Mouse (Mus musculus) limb, embryonic 11.5 days (tissue): Measurements from ENCODE around the gene Gm28051. TPM values are rescaled to one million over a fixed set of nuclear protein-coding genes. Genes with fewer than 3 reads are reported as not detected.
A peak's percentile ranks its signal among the peaks of the same experiment; 100 is the strongest.

Experiments
- ATAC-seq: fragments of 200-750 bp; cut with Nextera tagmentation; 2 replicates; pipeline ENCODE4 v1.8.0; 2017; ENCODE audit warnings: low read depth; ENCODE audit not compliant: insufficient number of reproducible peaks, low FRiP score, low TSS enrichment
- DNase-seq: peaks from one replicate; pipeline ENCODE4 v3.0.0-alpha.2; 2015; ENCODE audit warnings: low spot score
- H3K27ac ChIP-seq: fragments of 300-500 bp; sonication (generic); replicated peaks from 2 replicates; pipeline ENCODE4 v1.5.1; 2014; ENCODE audit warnings: low read depth, mild to moderate bottlenecking, low read length
- H3K27me3 ChIP-seq: fragments of 300-500 bp; sonication (generic); 2 replicates; pipeline ENCODE4 v1.6.1; 2014; ENCODE audit warnings: mild to moderate bottlenecking, low read length, mixed read lengths; ENCODE audit not compliant: control insufficient read depth, insufficient read depth
- H3K36me3 ChIP-seq: fragments of 300-500 bp; sonication (generic); 2 replicates; pipeline ENCODE4 v1.6.1; 2014; ENCODE audit warnings: mild to moderate bottlenecking, low read length, moderate library complexity, mixed read lengths; ENCODE audit not compliant: control insufficient read depth, insufficient read depth
- H3K4me1 ChIP-seq: fragments of 300-500 bp; sonication (generic); 2 replicates; pipeline ENCODE4 v1.6.1; 2014; ENCODE audit warnings: low read length, mixed read lengths; ENCODE audit not compliant: control insufficient read depth, insufficient read depth
- H3K4me2 ChIP-seq: fragments of 300-500 bp; sonication (generic); 2 replicates; pipeline ENCODE4 v1.6.1; 2014; ENCODE audit warnings: low read depth, mild to moderate bottlenecking, moderate library complexity; ENCODE audit not compliant: severe bottlenecking
- H3K4me3 ChIP-seq: fragments of 300-500 bp; sonication (generic); 2 replicates; pipeline ENCODE4 v1.5.1; 2014; ENCODE audit warnings: low read depth, low read length
- H3K9ac ChIP-seq: fragments of 300-500 bp; sonication (generic); 2 replicates; pipeline ENCODE4 v1.6.1; 2014; ENCODE audit warnings: mild to moderate bottlenecking, low read length
- H3K9me3 ChIP-seq: fragments of 300-500 bp; sonication (generic); 2 replicates; pipeline ENCODE4 v1.6.1; 2016; ENCODE audit warnings: low read length; ENCODE audit not compliant: control insufficient read depth
- WGBS: fragments of 180-500 bp; shearing (Covaris S2); extraction: QIAGEN DNeasy Blood & Tissue Kit; methylation state at CpG from one replicate; pipeline ENCODE4 v1.1.7; 2014; 5-methylcytosine and 5-hydroxymethylcytosine counted together
- polyA plus RNA-seq: library from polyadenylated mRNA; unstranded; fragments of >200 nt; fragmentation: Nextera tagmentation; extraction: Ambion mirVana; gene quantifications from 2 replicates; pipeline ENCODE4 v1.2.1, GENCODE M21; 2014

Gm28051 gene
- polyA plus RNA-seq, 1 experiment from 2014 or later = 0.40 TPM

DNA sequence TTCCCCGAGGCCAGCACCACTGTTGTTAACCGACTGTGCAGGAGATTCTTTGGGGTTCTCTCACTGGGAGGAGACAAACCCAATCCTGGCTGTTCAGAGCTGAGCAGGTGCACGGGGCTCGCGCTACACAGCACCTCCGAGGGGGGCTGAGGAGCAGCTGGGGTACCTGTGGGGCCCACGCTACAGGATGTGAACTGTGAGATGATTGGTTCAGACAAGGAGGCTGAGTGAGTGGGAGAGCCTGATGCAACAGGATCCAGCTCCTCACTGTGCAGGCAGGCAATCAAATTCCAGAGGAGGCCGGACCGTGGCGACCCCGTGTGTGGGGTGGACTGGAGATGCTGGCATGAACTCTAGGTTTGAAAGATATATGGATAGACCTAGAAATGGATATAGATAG is 35.1 kb downstream of the Gm28051 start:
- Histone ChIP-seq H3K27ac (no peak overlapping the region), H3K36me3 (no peaks in the 10 kb centered on the region), H3K4me2 (no peak overlapping the region), H3K4me3 (no peak overlapping the region), H3K4me1 (no peaks in the 10 kb centered on the region), H3K9ac (no peak overlapping the region), H3K9me3 (no peaks in the 10 kb centered on the region), H3K27me3 (no peaks in the 10 kb centered on the region)
- 60% methylated on average over 11 of the region's 11 CpGs for WGBS
- DNase-seq = no peak
- ATAC-seq = no peak

DNA sequence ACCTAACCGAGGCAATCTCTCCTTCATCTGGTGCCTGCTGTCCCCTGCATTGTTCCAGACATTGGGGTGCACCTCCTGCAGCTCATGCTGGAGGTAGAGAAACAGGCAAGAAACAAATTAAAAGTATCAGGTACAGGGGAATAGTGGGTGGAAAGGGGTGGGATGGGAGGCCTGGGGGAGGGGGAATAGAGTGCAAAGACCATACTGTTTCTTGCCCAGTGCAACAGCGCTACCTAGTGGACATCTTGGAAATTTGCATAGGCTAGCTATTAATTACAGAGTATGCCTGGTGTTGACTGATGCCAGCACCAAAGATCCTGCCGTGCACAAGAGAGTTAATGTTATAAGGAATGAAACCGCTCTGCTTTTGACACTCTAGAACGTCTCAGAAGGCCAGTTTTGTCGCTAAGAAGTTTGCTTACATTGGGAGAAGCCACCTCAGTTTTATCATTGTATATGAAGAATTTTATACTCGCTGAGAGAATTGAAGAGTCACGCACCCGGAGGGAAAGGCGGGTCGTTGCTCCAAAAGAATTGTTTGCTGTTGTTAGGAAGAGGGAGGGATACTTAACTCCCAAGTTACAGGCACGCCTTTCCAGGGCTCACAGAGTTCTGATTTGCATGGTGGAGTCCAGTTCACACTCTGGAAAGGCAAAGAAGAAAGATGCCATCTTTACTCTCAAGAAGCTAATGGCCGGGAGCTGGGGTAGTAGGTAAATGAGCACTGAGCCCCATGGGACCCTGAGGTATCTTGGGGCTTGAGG is 37.8 kb downstream of the Gm28051 start:
- ATAC-seq (peak; percentile 45; the same call in 1 of the 2 replicates), DNase-seq (peak; percentile 78)
- Histone ChIP-seq H3K27ac (no peak overlapping the region), H3K9me3 (no peaks in the 10 kb centered on the region), H3K4me1 (no peaks in the 10 kb centered on the region), H3K4me3 (no peak overlapping the region), H3K9ac (no peak overlapping the region), H3K4me2 (0 out of 2 replicates have a peak overlapping the region, but pooled peaks have one; percentile 22), H3K27me3 (no peaks in the 10 kb centered on the region), H3K36me3 (no peaks in the 10 kb centered on the region)
- 35% methylated on average over 13 of the region's 13 CpGs for WGBS

DNA sequence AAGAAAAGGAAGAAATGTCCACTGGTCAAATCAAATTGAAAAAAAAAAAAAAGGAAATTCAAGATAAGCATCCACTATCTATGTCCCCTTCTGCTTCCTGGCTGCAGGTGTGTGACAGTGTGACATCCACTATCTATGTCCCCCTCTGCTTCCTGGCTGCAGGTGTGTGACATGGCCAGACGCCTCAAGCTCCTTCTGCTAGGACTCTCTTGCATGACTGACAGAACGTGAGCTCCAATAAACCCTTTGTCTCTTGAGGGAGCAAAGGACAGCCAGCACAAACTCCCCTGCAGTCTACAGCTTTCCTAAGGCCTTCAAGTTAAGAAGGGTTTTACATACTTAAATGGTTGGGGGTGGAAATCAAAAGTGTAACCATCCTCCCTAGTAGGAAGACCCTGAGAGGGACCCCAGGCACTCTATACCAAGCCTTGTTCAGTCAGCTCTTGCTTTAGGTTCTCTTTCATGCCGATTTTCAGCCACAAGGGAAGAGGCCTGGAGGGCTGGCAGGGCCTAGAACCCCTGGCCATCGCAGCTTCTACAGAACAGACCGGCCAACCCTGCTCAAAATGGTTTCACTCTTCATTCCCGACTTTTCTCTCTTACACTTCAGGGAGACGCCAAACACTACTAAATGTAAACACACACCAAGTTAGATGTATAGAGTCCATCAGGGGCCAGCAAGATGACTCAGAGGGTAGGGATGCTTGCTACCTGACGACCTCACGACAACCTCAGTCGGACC is 42.7 kb downstream of the Gm28051 start:
- H3K4me2 ChIP-seq = no peak overlapping the region
- ATAC-seq = no peak
- H3K36me3 ChIP-seq = no peaks in the 10 kb centered on the region
- no peak overlapping the region for H3K4me3 ChIP-seq
- no peaks in the 10 kb centered on the region for H3K9me3 ChIP-seq
- H3K27ac ChIP-seq = no peak overlapping the region
- no peaks in the 10 kb centered on the region for H3K27me3 ChIP-seq
- H3K9ac ChIP-seq = no peak overlapping the region
- H3K4me1 ChIP-seq = 0 out of 2 replicates have a peak, but pooled peaks cover 3% of the 10 kb centered on the region
- 89% methylated on average over 10 of the region's 10 CpGs for WGBS
- DNase-seq = no peak

DNA sequence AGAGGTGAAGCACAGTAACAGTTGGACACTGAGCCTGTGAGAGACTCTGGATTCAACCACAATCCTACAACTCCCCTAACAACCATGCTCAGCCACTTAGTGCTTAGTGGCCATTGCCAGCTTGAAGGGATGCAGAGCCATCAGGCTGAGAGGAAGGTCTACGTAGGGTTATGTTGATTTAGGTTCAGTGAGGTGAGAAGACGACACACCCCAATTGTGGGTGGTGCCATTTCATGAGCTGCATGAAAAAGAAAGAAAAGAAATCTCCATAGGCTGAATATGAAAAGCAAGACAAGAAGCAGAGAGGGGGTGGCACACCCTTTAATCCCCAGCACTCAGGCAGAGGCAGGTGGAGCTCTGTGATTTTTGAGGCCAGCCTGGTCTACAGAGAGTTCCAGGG is 43.4 kb downstream of the Gm28051 start:
- DNase-seq (no peak), ATAC-seq (no peak)
- Histone ChIP-seq H3K9ac (no peak overlapping the region), H3K4me3 (no peak overlapping the region), H3K4me2 (no peak overlapping the region), H3K9me3 (no peaks in the 10 kb centered on the region), H3K4me1 (0 out of 2 replicates have a peak, but pooled peaks cover 3% of the 10 kb centered on the region), H3K36me3 (no peaks in the 10 kb centered on the region), H3K27ac (no peak overlapping the region), H3K27me3 (no peaks in the 10 kb centered on the region)
- WGBS = 61% methylated on average over 2 of the region's 2 CpGs

DNA sequence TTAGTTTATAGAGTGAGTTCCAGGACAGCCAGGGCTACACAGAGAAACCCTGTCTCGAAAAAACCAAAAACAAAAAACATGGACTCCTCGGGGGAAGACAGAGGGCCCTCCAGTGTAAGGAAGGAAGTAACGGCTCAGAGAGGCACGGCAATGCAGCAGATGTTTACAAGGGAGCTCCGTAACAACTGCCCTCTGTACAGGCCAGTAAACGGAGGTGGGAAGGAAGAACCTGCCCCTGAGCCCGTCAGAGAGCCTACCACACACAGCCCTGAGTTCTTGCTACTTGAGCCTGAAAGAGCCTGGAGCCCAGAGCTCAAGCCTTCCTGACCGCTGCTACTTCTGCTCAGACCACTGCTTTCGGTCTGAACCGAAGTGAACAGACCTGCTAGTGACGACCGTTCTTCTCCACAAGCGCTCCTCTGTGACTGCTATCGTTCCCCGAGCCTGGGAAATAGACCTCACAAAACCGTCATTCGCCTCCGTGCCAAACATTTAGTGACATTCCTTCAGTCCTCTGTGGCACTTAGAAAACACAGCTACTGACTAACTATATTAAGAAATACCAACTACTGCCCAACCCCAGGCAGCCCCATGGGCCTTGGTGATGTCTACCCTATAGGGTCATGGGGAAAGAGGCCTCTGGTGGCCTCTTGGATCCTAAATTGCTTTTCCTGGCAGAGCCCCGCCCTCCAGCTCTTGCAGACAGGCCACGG is 44.3 kb downstream of the Gm28051 start:
- Histone ChIP-seq H3K4me3 (no peak overlapping the region), H3K36me3 (no peaks in the 10 kb centered on the region), H3K27me3 (no peaks in the 10 kb centered on the region), H3K27ac (no peak overlapping the region), H3K4me1 (0 out of 2 replicates have a peak, but pooled peaks cover 3% of the 10 kb centered on the region), H3K4me2 (no peak overlapping the region), H3K9me3 (no peaks in the 10 kb centered on the region), H3K9ac (no peak overlapping the region; the same call in 1 of the 2 replicates)
- ATAC-seq (no peak), DNase-seq (no peak)
- 60% methylated on average over 20 of the region's 20 CpGs for WGBS

DNA sequence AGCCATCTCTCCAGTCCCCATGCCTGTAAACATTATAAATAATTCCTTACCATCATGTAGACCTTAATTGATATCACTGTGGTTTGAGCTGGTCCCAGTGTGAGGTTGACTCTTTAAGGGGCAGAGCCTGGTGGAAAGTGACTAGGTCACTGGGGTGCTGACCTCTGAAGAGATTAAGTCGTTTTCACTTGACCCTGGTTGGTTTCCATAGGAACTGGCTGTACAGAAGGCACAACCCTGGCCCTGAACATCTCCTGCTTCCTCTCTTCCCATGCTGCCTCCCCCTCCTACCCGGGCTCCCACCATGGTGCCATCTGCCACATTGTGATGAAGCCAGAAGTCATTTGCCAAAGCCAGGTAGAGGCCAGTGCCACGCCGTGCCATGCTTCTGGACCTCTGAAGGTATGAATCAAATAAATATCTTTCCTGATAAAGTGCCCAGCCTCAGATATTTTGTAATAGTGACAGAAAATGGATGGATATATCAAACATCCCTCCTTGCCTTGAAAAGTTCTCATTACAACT is 46.7 kb downstream of the Gm28051 start:
- DNase-seq (no peak), ATAC-seq (no peak)
- H3K27me3 ChIP-seq = no peaks in the 10 kb centered on the region
- no peaks in the 10 kb centered on the region for H3K9me3 ChIP-seq
- H3K27ac ChIP-seq = no peak overlapping the region
- 57% methylated on average over 4 of the region's 4 CpGs for WGBS
- H3K9ac ChIP-seq = no peak overlapping the region
- no peaks in the 10 kb centered on the region for H3K36me3 ChIP-seq
- 0 out of 2 replicates have a peak, but pooled peaks cover 3% of the 10 kb centered on the region for H3K4me1 ChIP-seq
- no peak overlapping the region for H3K4me2 ChIP-seq
- no peak overlapping the region for H3K4me3 ChIP-seq

DNA sequence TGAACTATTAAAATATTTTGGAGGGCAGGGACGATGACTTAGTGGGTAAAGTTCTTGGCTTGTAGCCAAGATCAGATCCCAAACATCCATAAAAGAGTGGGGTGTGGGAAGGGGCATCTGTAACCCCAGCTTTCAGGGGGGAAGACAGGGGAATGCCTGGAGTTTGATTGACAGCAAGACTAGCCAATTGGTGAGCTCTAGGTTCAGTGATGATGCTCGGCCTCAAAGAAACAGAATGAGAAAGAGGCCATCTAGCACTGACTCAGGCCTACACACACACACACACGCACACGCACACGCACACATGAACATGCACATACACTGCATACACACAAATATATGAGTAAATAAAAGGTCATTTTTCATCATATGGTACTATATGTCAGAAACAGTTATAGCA is 47.7 kb downstream of the Gm28051 start:
- Histone ChIP-seq H3K4me1 (peaks cover 3% of the 10 kb centered on the region; the same call in 1 of the 2 replicates), H3K9ac (no peak overlapping the region), H3K36me3 (no peaks in the 10 kb centered on the region), H3K4me2 (no peak overlapping the region), H3K9me3 (no peaks in the 10 kb centered on the region), H3K27me3 (no peaks in the 10 kb centered on the region), H3K27ac (no peak overlapping the region), H3K4me3 (no peak overlapping the region)
- ATAC-seq (no peak), DNase-seq (no peak)
- WGBS = 90% methylated on average over 5 of the region's 5 CpGs

DNA sequence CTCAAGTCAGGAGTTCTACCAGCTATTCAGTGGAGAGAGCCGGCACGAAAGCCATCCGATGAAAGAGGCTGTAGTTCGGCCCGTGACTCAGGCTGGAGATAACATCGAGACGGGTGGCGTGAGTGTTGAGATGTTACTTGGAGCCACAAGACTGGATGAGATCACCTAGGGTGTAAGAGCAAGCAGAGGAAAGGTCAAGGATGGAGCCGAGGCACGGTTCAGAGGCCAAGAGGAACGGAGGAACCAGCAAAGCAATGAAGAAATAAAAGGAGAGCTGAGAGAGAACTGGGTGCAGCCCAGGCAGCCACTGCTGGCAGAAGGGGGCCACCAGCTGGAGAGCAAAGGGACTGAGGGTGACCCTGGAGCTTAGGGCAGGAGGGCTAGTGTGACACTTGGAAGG is 49.3 kb downstream of the Gm28051 start:
- ATAC-seq = no peak
- H3K27ac ChIP-seq = no peak overlapping the region
- peaks cover 7% of the 10 kb centered on the region for H3K4me1 ChIP-seq
- H3K27me3 ChIP-seq = no peaks in the 10 kb centered on the region
- H3K4me2 ChIP-seq = no peak overlapping the region
- no peaks in the 10 kb centered on the region for H3K9me3 ChIP-seq
- WGBS = 85% methylated on average over 11 of the region's 11 CpGs
- no peak overlapping the region for H3K4me3 ChIP-seq
- no peak overlapping the region for H3K9ac ChIP-seq
- H3K36me3 ChIP-seq = no peaks in the 10 kb centered on the region
- no peak for DNase-seq
